Mouse (Mus musculus) limb, embryonic 12.5 days (tissue): ENCODE data around the gene Tnr. TPM values are rescaled to one million over a fixed set of nuclear protein-coding genes. Genes with fewer than 3 reads are reported as not detected.

ENCODE experiments used
- ATAC-seq: fragments of 200-750 bp; cut with Nextera tagmentation; 2 replicates; pipeline ENCODE4 v1.8.0; 2017; ENCODE audit warnings: low read depth, moderate TSS enrichment; ENCODE audit not compliant: insufficient number of reproducible peaks, insufficient read depth, low FRiP score, low TSS enrichment
- H3K27ac ChIP-seq: fragments of 300-500 bp; sonication (generic); 2 replicates; pipeline ENCODE4 v1.5.1; 2016; ENCODE audit warnings: mild to moderate bottlenecking, moderate library complexity
- H3K27me3 ChIP-seq: fragments of 300-500 bp; sonication (generic); 2 replicates; pipeline ENCODE4 v1.6.1; 2016; ENCODE audit warnings: mild to moderate bottlenecking, moderate library complexity
- H3K36me3 ChIP-seq: fragments of 300-500 bp; sonication (generic); 2 replicates; pipeline ENCODE4 v1.6.1; 2016; ENCODE audit warnings: mild to moderate bottlenecking, moderate library complexity
- H3K4me1 ChIP-seq: fragments of 300-500 bp; sonication (generic); replicated peaks from 2 replicates; pipeline ENCODE4 v1.6.1; 2016
- H3K4me2 ChIP-seq: fragments of 300-500 bp; sonication (generic); 2 replicates; pipeline ENCODE4 v1.6.1; 2016; ENCODE audit warnings: mild to moderate bottlenecking, moderate library complexity
- H3K4me3 ChIP-seq: fragments of 300-500 bp; sonication (generic); replicated peaks from 2 replicates; pipeline ENCODE4 v1.5.1; 2016; ENCODE audit warnings: mild to moderate bottlenecking
- H3K9ac ChIP-seq: fragments of 300-500 bp; sonication (generic); replicated peaks from 2 replicates; pipeline ENCODE4 v1.6.1; 2016; ENCODE audit warnings: mild to moderate bottlenecking, moderate library complexity
- H3K9me3 ChIP-seq: fragments of 300-500 bp; sonication (generic); 2 replicates; pipeline ENCODE4 v1.6.1; 2016; ENCODE audit warnings: mild to moderate bottlenecking, moderate library complexity
- WGBS: fragments of 180-500 bp; shearing (Covaris S2); methylation state at CpG from one replicate; pipeline ENCODE4 v1.1.7; 2016; 5-methylcytosine and 5-hydroxymethylcytosine counted together
- polyA plus RNA-seq: library from polyadenylated mRNA; unstranded; fragments of >200 nt; fragmentation: Nextera tagmentation; extraction: Ambion mirVana; gene quantifications from 2 replicates; pipeline ENCODE4 v1.2.1, GENCODE M21; 2016

Gene Tnr
- not detected in 2 replicates for polyA plus RNA-seq

GRCm38 (mm10) chr1:159523578-159523977 is at the start of gene Tnr:
Gene Tnr (plus strand): TSS chr1:159523769.
- WGBS, result 4% methylated on average over 8 of the region's 8 CpGs
- peak within 1 kb of the TSS; percentile 27 for H3K4me2 ChIP-seq

GRCm38 (mm10) chr1:159489853-159490435 is 33.6 kb upstream of the Tnr start:
- H3K27me3 ChIP-seq, result no peaks in the 10 kb centered on the region
- ATAC-seq, result no peak
- no peak overlapping the region for H3K27ac ChIP-seq
- H3K4me2 ChIP-seq, result no peak overlapping the region
- H3K4me1 ChIP-seq, result no peaks in the 10 kb centered on the region
- WGBS, result 81% methylated on average over 4 of the region's 4 CpGs
- no peaks in the 10 kb centered on the region for H3K9me3 ChIP-seq
- H3K36me3 ChIP-seq, result no peaks in the 10 kb centered on the region
- no peak overlapping the region for H3K4me3 ChIP-seq
- H3K9ac ChIP-seq, result no peak overlapping the region

More at GRCm38 (mm10) chr1:159523578-159523977, at the start of gene Tnr:
- no peak within 1 kb of the TSS for H3K27ac ChIP-seq
- H3K4me3 ChIP-seq, result no peak within 1 kb of the TSS
- H3K9ac ChIP-seq, result no peak within 1 kb of the TSS
- H3K27me3 ChIP-seq, result peaks cover 16% of the 10 kb centered on the region
- no peak for ATAC-seq
- no peaks in the 10 kb centered on the region for H3K36me3 ChIP-seq
- no peaks in the 10 kb centered on the region for H3K9me3 ChIP-seq
- H3K4me1 ChIP-seq, result no peaks in the 10 kb centered on the region

- 76% methylated on average over 4 of the region's 4 CpGs for WGBS
- Histone ChIP-seq H3K27me3 (no peaks in the 10 kb centered on the region), H3K27ac (no peak overlapping the region), H3K9me3 (no peaks in the 10 kb centered on the region), H3K36me3 (no peaks in the 10 kb centered on the region), H3K4me1 (no peaks in the 10 kb centered on the region), H3K9ac (no peak overlapping the region), H3K4me3 (no peak overlapping the region), H3K4me2 (no peak overlapping the region)
- no peak for ATAC-seq
Measured at GRCm38 (mm10) chr1:159492536-159492935, 31.0 kb upstream of the Tnr start.

GRCm38 (mm10) chr1:159493720-159494499 is 29.7 kb upstream of the Tnr start:
- no peak overlapping the region for H3K4me2 ChIP-seq
- WGBS, result 77% methylated on average over 5 of the region's 5 CpGs

GRCm38 (mm10) chr1:159498236-159498635 is 25.3 kb upstream of the Tnr start:
- WGBS, result 90% methylated on average over 2 of the region's 2 CpGs
- ATAC-seq, result no peak

More at GRCm38 (mm10) chr1:159493720-159494499, 29.7 kb upstream of the Tnr start:
- no peaks in the 10 kb centered on the region for H3K4me1 ChIP-seq
- ATAC-seq, result no peak
- H3K4me3 ChIP-seq, result no peak overlapping the region
- no peaks in the 10 kb centered on the region for H3K27me3 ChIP-seq
- H3K9ac ChIP-seq, result no peak overlapping the region
- H3K9me3 ChIP-seq, result no peaks in the 10 kb centered on the region
- no peak overlapping the region for H3K27ac ChIP-seq
- no peaks in the 10 kb centered on the region for H3K36me3 ChIP-seq

GRCm38 (mm10) chr1:159499806-159500460 is 23.6 kb upstream of the Tnr start:
- Histone ChIP-seq H3K36me3 (no peaks in the 10 kb centered on the region), H3K9me3 (no peaks in the 10 kb centered on the region), H3K4me1 (no peaks in the 10 kb centered on the region), H3K27me3 (no peaks in the 10 kb centered on the region), H3K4me2 (no peak overlapping the region), H3K27ac (no peak overlapping the region), H3K4me3 (no peak overlapping the region), H3K9ac (no peak overlapping the region)
- no peak for ATAC-seq
- WGBS, result 82% methylated on average over 4 of the region's 4 CpGs

More at GRCm38 (mm10) chr1:159498236-159498635, 25.3 kb upstream of the Tnr start:
- H3K36me3 ChIP-seq, result no peaks in the 10 kb centered on the region
- H3K4me3 ChIP-seq, result no peak overlapping the region
- no peaks in the 10 kb centered on the region for H3K27me3 ChIP-seq
- no peak overlapping the region for H3K9ac ChIP-seq
- H3K4me2 ChIP-seq, result no peak overlapping the region
- no peak overlapping the region for H3K27ac ChIP-seq
- H3K4me1 ChIP-seq, result no peaks in the 10 kb centered on the region
- H3K9me3 ChIP-seq, result no peaks in the 10 kb centered on the region

GRCm38 (mm10) chr1:159501911-159502310 is 21.7 kb upstream of the Tnr start:
- 87% methylated on average over 4 of the region's 4 CpGs for WGBS
- H3K4me3 ChIP-seq, result no peak overlapping the region
- H3K4me1 ChIP-seq, result no peaks in the 10 kb centered on the region
- H3K36me3 ChIP-seq, result no peaks in the 10 kb centered on the region
- H3K9me3 ChIP-seq, result no peaks in the 10 kb centered on the region
- H3K4me2 ChIP-seq, result no peak overlapping the region
- no peak overlapping the region for H3K9ac ChIP-seq
- no peaks in the 10 kb centered on the region for H3K27me3 ChIP-seq
- no peak for ATAC-seq
- no peak overlapping the region for H3K27ac ChIP-seq

- Histone ChIP-seq H3K9ac (no peak overlapping the region), H3K4me1 (no peaks in the 10 kb centered on the region), H3K27ac (no peak overlapping the region), H3K36me3 (no peaks in the 10 kb centered on the region), H3K27me3 (no peaks in the 10 kb centered on the region), H3K4me3 (no peak overlapping the region), H3K4me2 (no peak overlapping the region), H3K9me3 (no peaks in the 10 kb centered on the region)
- no peak for ATAC-seq
- WGBS, result 72% methylated on average over 3 of the region's 3 CpGs
Measured at GRCm38 (mm10) chr1:159510667-159511066, 12.9 kb upstream of the Tnr start.

GRCm38 (mm10) chr1:159517647-159518046 is 5.9 kb upstream of the Tnr start:
- Histone ChIP-seq H3K9ac (no peak overlapping the region), H3K36me3 (no peaks in the 10 kb centered on the region), H3K4me2 (no peak overlapping the region), H3K4me1 (peaks cover 6% of the 10 kb centered on the region; the same call in 1 of the 2 replicates), H3K4me3 (no peak overlapping the region), H3K9me3 (no peaks in the 10 kb centered on the region), H3K27me3 (no peaks in the 10 kb centered on the region), H3K27ac (no peak overlapping the region)
- WGBS, result 40% methylated on average over 4 of the region's 4 CpGs
- no peak for ATAC-seq

GRCm38 (mm10) chr1:159519206-159519605 is 4.4 kb upstream of the Tnr start:
- peaks cover 4% of the 10 kb centered on the region; the same call in 1 of the 2 replicates for H3K27me3 ChIP-seq
- no peaks in the 10 kb centered on the region for H3K36me3 ChIP-seq
- H3K9ac ChIP-seq, result no peak overlapping the region
- no peak overlapping the region for H3K4me2 ChIP-seq
- no peak for ATAC-seq
- no peak overlapping the region for H3K27ac ChIP-seq
- 76% methylated on average over 1 of the region's 1 CpGs for whole genome bisulfite sequencing
- H3K9me3 ChIP-seq, result no peaks in the 10 kb centered on the region
- H3K4me3 ChIP-seq, result no peak overlapping the region
- H3K4me1 ChIP-seq, result peaks cover 6% of the 10 kb centered on the region; the same call in 1 of the 2 replicates

GRCm38 (mm10) chr1:159523069-159523468 is 500 bp upstream of the Tnr start:
- Histone ChIP-seq H3K9me3 (no peaks in the 10 kb centered on the region), H3K9ac (no peak overlapping the region), H3K27ac (no peak overlapping the region), H3K27me3 (peaks cover 16% of the 10 kb centered on the region), H3K36me3 (no peaks in the 10 kb centered on the region), H3K4me2 (no peak overlapping the region), H3K4me1 (no peaks in the 10 kb centered on the region), H3K4me3 (no peak overlapping the region)
- WGBS, result 80% methylated on average over 2 of the region's 2 CpGs
- ATAC-seq, result no peak
